Mouse (Mus musculus) adrenal gland, postnatal 0 days (tissue): Measurements from ENCODE around the gene Wdtc1. TPM values are rescaled to one million over a fixed set of nuclear protein-coding genes. Genes with fewer than 3 reads are reported as not detected.

Source experiments
- microRNA-seq: library from miRNA; unstranded; fragments of <30 nt; microRNA quantifications from one replicate; pipeline ENCODE4, GENCODE M21; 2016; ENCODE audit warnings: borderline replicate concordance; ENCODE audit not compliant: insufficient number of aligned reads
- polyA plus RNA-seq: library from polyadenylated mRNA; unstranded; fragments of >200 nt; fragmentation: Nextera tagmentation; extraction: Ambion mirVana; gene quantifications from 2 replicates; pipeline ENCODE4 v1.2.1, GENCODE M21; 2015

Wdtc1 gene
- polyA plus RNA-seq: 11.5 and 11.7 TPM in 2 replicates

DNA sequence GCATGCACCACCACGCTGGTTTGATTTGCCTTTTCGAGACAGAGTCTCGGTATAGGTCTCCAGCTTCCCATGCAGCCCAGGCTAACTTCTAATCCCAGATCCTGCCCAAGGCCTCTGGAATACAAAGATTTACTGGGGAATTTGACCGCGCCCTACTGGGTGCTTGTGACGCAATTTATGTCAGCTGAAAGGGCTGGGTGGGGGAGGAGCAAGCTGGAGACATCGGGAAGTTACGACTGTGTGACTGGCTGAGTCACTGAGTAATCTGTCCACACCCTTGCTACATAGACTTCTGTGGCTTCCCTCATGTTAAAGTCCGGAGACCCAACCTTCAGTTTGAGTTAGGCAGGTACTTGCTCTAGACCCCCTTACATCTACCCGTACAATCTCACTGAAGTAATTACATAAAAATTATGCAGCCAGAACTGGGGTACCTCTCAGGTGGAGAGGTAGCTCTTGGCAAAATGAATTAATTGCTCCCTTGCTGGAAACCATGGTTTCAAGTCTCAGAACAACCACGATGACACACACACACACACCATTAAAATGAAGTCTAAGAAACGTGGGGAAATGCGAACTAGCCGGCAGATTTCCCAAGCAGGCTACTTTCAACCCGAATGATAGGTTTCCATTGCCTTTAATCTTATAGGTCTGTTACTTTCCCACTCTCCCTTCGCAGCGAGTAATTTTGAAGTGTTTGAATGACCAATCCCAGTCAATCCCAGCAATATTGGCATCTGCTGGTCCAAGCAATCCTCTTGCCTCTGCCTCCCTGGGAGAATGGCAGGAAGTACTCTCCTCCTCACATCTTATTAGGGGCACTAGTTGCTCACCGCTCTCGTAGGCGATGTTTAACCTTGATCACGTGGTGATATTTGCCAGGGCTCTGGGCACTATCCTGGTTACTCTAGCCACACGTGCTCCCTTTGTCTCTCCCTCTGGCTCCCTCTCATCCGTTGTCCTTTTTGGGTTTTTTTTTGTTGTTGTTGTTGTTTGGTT is at the start of gene Wdtc1:
TSS of gene Wdtc1 (minus strand) at position 115 of the 999 bp plus-strand sequence.

DNA sequence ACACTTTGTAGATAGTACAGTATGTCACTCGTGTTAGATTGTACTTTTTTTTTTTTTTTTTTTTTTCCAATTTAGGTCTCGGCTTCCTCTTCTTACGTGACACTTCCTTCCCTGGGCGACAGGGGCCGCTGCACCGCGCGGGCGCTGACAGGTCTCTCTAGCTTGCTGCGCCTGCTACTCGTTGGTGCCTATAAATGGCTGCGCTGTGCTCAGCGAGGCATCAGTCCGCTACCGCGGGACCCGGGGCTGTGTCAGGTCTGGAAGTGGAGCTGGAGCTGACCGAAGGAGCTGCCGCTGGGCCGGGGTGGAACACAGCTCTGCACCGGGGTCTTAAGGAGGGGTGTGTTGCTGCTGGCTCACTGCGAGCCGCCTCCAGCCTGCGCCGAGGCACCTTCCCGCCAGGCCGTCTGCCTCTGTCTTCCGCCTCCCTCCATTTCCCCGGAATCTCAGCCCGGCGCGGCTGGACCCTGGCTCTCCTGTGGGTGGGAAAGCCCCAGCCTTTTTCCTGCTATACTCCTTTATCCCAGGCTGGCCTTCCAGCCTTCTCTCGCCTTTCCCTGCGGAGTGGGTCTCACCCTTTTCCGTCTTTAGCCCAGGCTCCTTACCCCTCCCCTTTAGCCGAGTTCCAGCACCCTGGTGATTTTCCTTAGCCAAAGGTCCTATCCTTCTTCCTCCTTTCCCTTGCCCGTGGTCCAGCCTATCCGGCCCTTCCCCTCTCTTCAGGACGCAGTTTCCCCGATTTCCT is 16.4 kb upstream of the Wdtc1 start, which contains the start of gene Slc9a1:
TSS of gene Slc9a1 (plus strand) at position 154 of the 745 bp plus-strand sequence.

GRCm38 (mm10) chr4:133277104-133278026 is 75.9 kb downstream of the Wdtc1 start, which contains the start of gene Tmem222:
TSS of gene Tmem222 (minus strand) at chr4:133277792.

GRCm38 (mm10) chr4:133262882-133263281 is 90.4 kb downstream of the Wdtc1 start, which contains the start of gene Sytl1:
TSS of gene Sytl1 (minus strand) at chr4:133263113.

Small RNAs within 50 kb of the gene (microRNA-seq; reads per million reads assigned to microRNA genes)
- gene Mir5122: 1.8 reads per million

Other genes starting within 250 kb of the Wdtc1 start
- 55.3 and 71.4 TPM in 2 replicates for gene Wasf2, start 223.0 kb downstream of the Wdtc1 start, polyA plus RNA-seq
- gene Cd164l2, start 141.3 kb downstream of the Wdtc1 start, polyA plus RNA-seq: 2.2 and 2.9 TPM in 2 replicates
- 0.12 TPM in 1 of 2 replicates, not detected in the other for gene Gpr3, start 140.9 kb downstream of the Wdtc1 start, polyA plus RNA-seq
- 5.4 and 6.8 TPM in 2 replicates for gene Map3k6, start 112.7 kb downstream of the Wdtc1 start, polyA plus RNA-seq
- 1.5 and 1.7 TPM in 2 replicates for gene Sytl1, start 90.4 kb downstream of the Wdtc1 start, polyA plus RNA-seq
- 80.3 and 102 TPM in 2 replicates for gene Tmem222, start 75.7 kb downstream of the Wdtc1 start, polyA plus RNA-seq
- 6.0 and 9.6 TPM in 2 replicates for gene Slc9a1, start 16.2 kb upstream of the Wdtc1 start, polyA plus RNA-seq
- gene Tent5b, start 126.7 kb upstream of the Wdtc1 start, polyA plus RNA-seq: 1.3 and 1.5 TPM in 2 replicates
- gene Trnp1, start 145.1 kb upstream of the Wdtc1 start, polyA plus RNA-seq: 4.7 and 15.7 TPM in 2 replicates
- 1.2 and 3.2 TPM in 2 replicates for gene Kdf1, start 165.5 kb upstream of the Wdtc1 start, polyA plus RNA-seq
- 156 and 220 TPM in 2 replicates for gene Nudc, start 192.5 kb upstream of the Wdtc1 start, polyA plus RNA-seq
- gene Nr0b2, start 199.9 kb upstream of the Wdtc1 start, polyA plus RNA-seq: 11.5 and 32.1 TPM in 2 replicates
- gene Gpatch3, start 221.3 kb upstream of the Wdtc1 start, polyA plus RNA-seq: 6.9 and 8.8 TPM in 2 replicates
- 11.2 and 13.5 TPM in 2 replicates for gene Gpn2, start 230.9 kb upstream of the Wdtc1 start, polyA plus RNA-seq
- 0.72 and 1.0 TPM in 2 replicates for gene Sfn, start 248.7 kb upstream of the Wdtc1 start, polyA plus RNA-seq